Mouse (Mus musculus): ENCODE data around the gene Taar7f. TPM values are rescaled to one million over a fixed set of nuclear protein-coding genes. Genes with fewer than 3 reads are reported as not detected.

Taar7f gene
- total and polyA plus RNA-seq, 3 experiments, result not detected

GRCm38 (mm10) chr10:24007034-24007433 lies 42.3 kb upstream of the Taar7f start:
- Histone ChIP-seq H3K4me2 (ENCODE audit: insufficient read depth, low read depth, poor library complexity, severe bottlenecking) (no peak overlapping the region), H3K27ac (ENCODE audit: insufficient read depth, low read depth) (no peak overlapping the region), H3K27me3 (replicated peaks) (no peaks in the 10 kb centered on the region), H3K9me3 (replicated peaks; ENCODE audit: low read length) (no peaks in the 10 kb centered on the region), H3K79me2 (replicated peaks; ENCODE audit: control insufficient read depth, extremely low read depth, insufficient read depth, poor library complexity, severe bottlenecking) (no peaks in the 10 kb centered on the region), H3K9ac (ENCODE audit: insufficient read depth, low read depth) (no peak overlapping the region), H3K36me3 (replicated peaks in 1 of 2; ENCODE audit: control insufficient read depth in 1 of 2, insufficient read depth in 1 of 2, low read length in 1 of 2) (no peaks in the 10 kb centered on the region), H3K4me3 (replicated peaks in 1 of 3; ENCODE audit: low read depth in 2 of 3, low read length in 2 of 3, poor library complexity in 1 of 3) (no peak overlapping the region), H3K4me1 (ENCODE audit: control insufficient read depth in 1 of 2, insufficient read depth in 2 of 2) (no peaks in the 10 kb centered on the region)
- in situ Hi-C loops (cut with MboI; ENCODE audit: low pct_ligation_motif_present, low pct_unique_long_range_greater_than_20kb, low sequenced_read_pairs), result no loop called here
- DNase-seq (ENCODE audit: extremely low read depth), result no peak
- dilution Hi-C loops (cut with MboI; ENCODE audit: extremely low pct_ligation_motif_present, extremely low pct_unique_long_range_greater_than_20kb, low sequenced_read_pairs), result no loop called here
- no peak for TF ChIP-seq ZMIZ1 (IDR thresholded peaks at IDR 0.05; ENCODE audit: low read depth, low read length)

- Histone ChIP-seq H3K4me2 (ENCODE audit: insufficient read depth, low read depth, poor library complexity, severe bottlenecking) (no peak overlapping the region), H3K27ac (ENCODE audit: insufficient read depth, low read depth) (no peak overlapping the region), H3K4me3 (replicated peaks in 1 of 3; ENCODE audit: low read depth in 2 of 3, low read length in 2 of 3, poor library complexity in 1 of 3) (no peak overlapping the region), H3K9me3 (replicated peaks; ENCODE audit: low read length) (no peaks in the 10 kb centered on the region), H3K9ac (ENCODE audit: insufficient read depth, low read depth) (no peak overlapping the region), H3K4me1 (ENCODE audit: control insufficient read depth in 1 of 2, insufficient read depth in 2 of 2) (no peaks in the 10 kb centered on the region), H3K79me2 (replicated peaks; ENCODE audit: control insufficient read depth, extremely low read depth, insufficient read depth, poor library complexity, severe bottlenecking) (no peaks in the 10 kb centered on the region), H3K36me3 (replicated peaks in 1 of 2; ENCODE audit: control insufficient read depth in 1 of 2, insufficient read depth in 1 of 2, low read length in 1 of 2) (no peaks in the 10 kb centered on the region), H3K27me3 (replicated peaks) (no peaks in the 10 kb centered on the region)
- TF ChIP-seq JUN (IDR thresholded peaks at IDR 0.05; ENCODE audit: insufficient read depth, low read depth, low read length) (no peak), PAX5 (IDR thresholded peaks at IDR 0.05; ENCODE audit: low read length) (no peak), POLR2A (IDR thresholded peaks at IDR 0.05; ENCODE audit: low read depth, low read length) (no peak), HCFC1 (IDR thresholded peaks at IDR 0.05; ENCODE audit: low read depth, low read length) (no peak), ZNF384 (IDR thresholded peaks at IDR 0.05; ENCODE audit: low read depth, low read length) (no peak)
- dilution Hi-C loops (cut with MboI; ENCODE audit: extremely low pct_ligation_motif_present, extremely low pct_unique_long_range_greater_than_20kb, low sequenced_read_pairs) (no loop called here), in situ Hi-C loops (cut with MboI; ENCODE audit: low pct_ligation_motif_present, low pct_unique_long_range_greater_than_20kb, low sequenced_read_pairs) (no loop called here)
- DNase-seq (ENCODE audit: extremely low read depth), result no peak
These were observed 41.2 kb upstream of the Taar7f start for GRCm38 (mm10) chr10:24008143-24008542.

GRCm38 (mm10) chr10:24026922-24027321 lies 22.4 kb upstream of the Taar7f start, which contains the start of gene Taar7d:
Gene Taar7d (plus strand): TSS chr10:24027222.
- no peak for DNase-seq (ENCODE audit: extremely low read depth)
- Histone ChIP-seq H3K4me1 (ENCODE audit: control insufficient read depth in 1 of 2, insufficient read depth in 2 of 2) (peaks cover 0 to 8% of the 10 kb centered on the region in 2 experiments; a peak in 2 of 4 replicates), H3K79me2 (replicated peaks; ENCODE audit: control insufficient read depth, extremely low read depth, insufficient read depth, poor library complexity, severe bottlenecking) (no peaks in the 10 kb centered on the region), H3K36me3 (replicated peaks in 1 of 2; ENCODE audit: control insufficient read depth in 1 of 2, insufficient read depth in 1 of 2, low read length in 1 of 2) (no peaks in the 10 kb centered on the region), H3K27me3 (replicated peaks) (no peaks in the 10 kb centered on the region), H3K4me2 (ENCODE audit: insufficient read depth, low read depth, poor library complexity, severe bottlenecking) (no peak within 1 kb of the TSS), H3K27ac (ENCODE audit: insufficient read depth, low read depth) (no peak within 1 kb of the TSS), H3K4me3 (replicated peaks in 1 of 3; ENCODE audit: low read depth in 2 of 3, low read length in 2 of 3, poor library complexity in 1 of 3) (no peak within 1 kb of the TSS), H3K9me3 (replicated peaks; ENCODE audit: low read length) (peaks cover 2% of the 10 kb centered on the region), H3K9ac (ENCODE audit: insufficient read depth, low read depth) (no peak within 1 kb of the TSS)
- TF ChIP-seq IRF4 (IDR thresholded peaks at IDR 0.05; ENCODE audit: low read depth, low read length), result no peak
- TF ChIP-seq RCOR1 (conservative IDR thresholded peaks at IDR 0.05; ENCODE audit: low read depth, low read length), result no peak
- no peak for TF ChIP-seq ELF1 (IDR thresholded peaks at IDR 0.05; ENCODE audit: low read depth, low read length)
- TF ChIP-seq GABPA (IDR thresholded peaks at IDR 0.05; ENCODE audit: insufficient replicate concordance, low read depth, low read length), result no peak
- no peak for TF ChIP-seq NRF1 (IDR thresholded peaks at IDR 0.05; ENCODE audit: low read depth, low read length)
- no peak for TF ChIP-seq CHD1 (IDR thresholded peaks at IDR 0.05; ENCODE audit: low read depth, low read length)
- TF ChIP-seq E2F4 (IDR thresholded peaks at IDR 0.05; ENCODE audit: insufficient replicate concordance, low read depth, low read length), result no peak
- TF ChIP-seq RAD21 (IDR thresholded peaks at IDR 0.05; ENCODE audit: low read depth, low read length), result no peak
- TF ChIP-seq MYC (IDR thresholded peaks at IDR 0.05; ENCODE audit: low read depth, low read length), result no peak
- TF ChIP-seq EP300 (IDR thresholded peaks at IDR 0.05; ENCODE audit: low read length), result no peak
- no peak for TF ChIP-seq NELFE (IDR thresholded peaks at IDR 0.05; ENCODE audit: low read depth, low read length)
- TF ChIP-seq ZKSCAN1 (IDR thresholded peaks at IDR 0.05; ENCODE audit: borderline replicate concordance, low read depth, low read length), result no peak
- TF ChIP-seq SMC3 (IDR thresholded peaks at IDR 0.05; ENCODE audit: low read depth, low read length), result no peak
- no peak for TF ChIP-seq CTCF (conservative IDR thresholded peaks at IDR 0.05 in 1 of 2, IDR thresholded peaks at IDR 0.05 in 1 of 2; ENCODE audit: low read depth in 2 of 2, low read length in 2 of 2)
- no peak for TF ChIP-seq USF1 (IDR thresholded peaks at IDR 0.05; ENCODE audit: low read depth, low read length)
- no peak for TF ChIP-seq CHD2 (IDR thresholded peaks at IDR 0.05; ENCODE audit: low read length)
- no peak for TF ChIP-seq KAT2A (IDR thresholded peaks at IDR 0.05; ENCODE audit: insufficient replicate concordance, low read length)
- dilution Hi-C loops (cut with MboI; ENCODE audit: extremely low pct_ligation_motif_present, extremely low pct_unique_long_range_greater_than_20kb, low sequenced_read_pairs) (no loop called here), in situ Hi-C loops (cut with MboI; ENCODE audit: low pct_ligation_motif_present, low pct_unique_long_range_greater_than_20kb, low sequenced_read_pairs) (no loop called here)
